Mouse (Mus musculus) layer of hippocampus, postnatal 36 days (tissue): Measurements from ENCODE around the gene Serpina3i. TPM values are rescaled to one million over a fixed set of nuclear protein-coding genes. Genes with fewer than 3 reads are reported as not detected.
"Not testable (repeated sequence)": the region's sequence is repeated elsewhere in the genome, so short reads cannot be mapped to it uniquely, and the experiment has no call there.

Experiments used
- DNase-seq, 2 experiments: peaks; one replicate each; pipeline ENCODE4 v3.0.0; 2022
- total RNA-seq, 2 experiments: library from RNA; stranded (reverse); gene quantifications; 2 replicates each; pipeline ENCODE4 v1.2.3; 2021

Gene Serpina3i
- 1 to 10 TPM in 1 of 2 experiments, not detected in 1; 1.2 TPM for total RNA-seq

DNA sequence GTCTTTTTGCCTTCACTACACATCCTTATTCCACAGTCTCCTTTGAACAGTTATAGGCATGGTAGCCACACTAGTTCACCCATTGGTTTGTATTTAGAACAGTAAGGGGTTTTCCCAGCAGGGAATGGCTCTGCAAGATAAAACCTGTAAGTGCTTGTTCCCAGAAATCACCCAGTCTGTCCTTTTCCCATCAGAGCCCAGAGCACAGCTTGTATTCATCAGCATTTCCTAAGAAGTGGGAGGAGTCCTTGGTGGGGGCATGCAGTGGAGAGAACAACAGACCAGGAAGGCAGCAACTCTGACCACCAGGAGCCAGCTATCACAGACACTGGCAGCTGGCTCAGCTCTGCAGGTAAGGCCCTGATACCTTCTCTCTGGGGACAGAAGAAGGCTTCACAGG, at the start of gene Serpina3i:
Serpina3i (plus strand) TSS at position 260 of the 400 bp plus-strand sequence.
- no peak for DNase-seq

DNA sequence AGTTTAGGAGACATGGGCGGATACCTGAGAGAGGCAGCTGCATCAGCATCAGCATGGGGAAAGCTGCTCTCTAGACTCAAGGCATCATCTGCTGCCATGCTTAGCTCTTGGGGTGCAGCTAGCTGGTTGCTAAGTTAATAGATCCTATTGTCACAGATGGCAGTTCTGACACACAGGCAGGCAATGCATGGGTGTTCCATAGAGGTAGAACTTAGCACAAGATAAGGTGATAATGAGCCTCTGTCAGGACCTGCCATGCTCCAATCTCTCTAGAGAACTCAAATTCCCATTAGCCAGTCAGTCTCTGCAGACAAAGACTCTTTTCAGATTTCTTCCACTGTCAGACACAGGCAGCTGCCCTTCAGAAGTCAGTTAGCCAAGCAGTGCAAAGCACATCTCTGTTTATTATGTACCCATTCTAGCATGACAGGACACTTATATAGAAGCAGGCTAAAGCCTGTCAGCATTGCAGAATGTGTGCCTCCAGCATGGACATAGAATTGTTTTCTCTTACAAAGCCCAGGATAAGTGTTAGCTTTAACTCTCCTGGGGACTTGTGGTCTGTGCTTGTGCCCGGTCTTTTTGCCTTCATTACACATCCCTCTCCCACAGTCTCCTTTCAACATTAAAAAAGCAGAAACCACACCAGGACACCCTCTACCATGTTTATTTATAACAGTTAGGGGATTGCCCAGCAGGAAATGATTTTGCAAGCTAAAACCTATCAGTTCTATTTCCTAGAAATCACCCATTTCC, 49.1 kb upstream of the Serpina3i start:
- peak; percentile 19 to 28 for DNase-seq

DNA sequence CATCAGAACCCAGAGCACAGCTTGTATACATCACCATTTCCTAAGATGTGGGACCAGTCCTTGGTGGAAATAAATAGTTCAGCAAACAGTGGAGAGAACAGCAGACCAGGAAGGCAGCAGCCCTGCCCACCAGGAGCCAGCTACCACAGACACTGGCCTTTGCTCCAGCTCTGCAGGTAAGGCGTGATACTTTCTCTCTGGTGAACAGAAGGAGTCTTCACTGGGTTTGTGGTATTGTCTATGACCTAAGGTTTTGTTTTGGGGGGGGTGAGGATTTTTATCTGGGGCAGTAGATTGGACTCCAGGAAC, 48.5 kb upstream of the Serpina3i start, which contains the start of gene Serpina3f:
Serpina3f (plus strand) TSS at position 100 of the 309 bp plus-strand sequence.
- no peak for DNase-seq

DNA sequence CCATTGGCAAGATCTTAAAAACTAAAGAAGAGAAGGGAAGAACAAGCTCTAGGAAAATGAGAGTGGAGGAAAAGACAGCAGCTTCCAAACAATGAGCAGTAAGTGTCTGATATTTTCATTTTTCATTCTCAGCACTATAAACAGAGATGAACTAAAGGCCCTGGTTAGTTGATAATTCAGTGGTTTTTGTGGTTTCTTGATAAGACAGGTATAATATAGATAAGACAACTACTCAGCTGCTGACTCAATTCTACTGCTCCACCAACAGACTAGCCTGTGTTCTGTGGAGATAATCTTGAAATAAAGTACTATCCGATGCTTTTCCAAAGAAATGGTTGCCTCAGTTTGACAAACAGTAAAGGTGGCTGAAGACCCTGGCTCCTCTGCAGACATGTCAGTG, 47.7 kb upstream of the Serpina3i start:
- no peak for DNase-seq

DNA sequence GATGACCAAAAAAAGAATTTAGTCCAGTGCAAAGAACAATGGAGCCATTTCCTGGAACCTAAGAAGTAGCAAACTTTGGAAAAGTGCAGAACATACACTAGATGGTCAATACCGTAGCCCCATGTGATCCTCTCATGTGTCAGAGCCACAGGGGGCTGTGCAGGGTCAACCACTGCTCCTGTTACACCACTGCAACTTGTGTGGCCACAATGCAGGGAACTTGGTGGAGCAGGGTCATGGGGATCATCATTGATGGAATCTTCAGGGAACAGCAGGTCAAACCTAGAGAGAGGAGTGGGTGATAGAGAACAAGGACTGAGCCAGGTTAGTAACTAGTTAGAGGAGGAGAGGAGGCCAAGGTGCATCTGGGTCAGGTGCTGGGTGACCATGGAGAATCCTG, 41.3 kb upstream of the Serpina3i start:
- no peak for DNase-seq

DNA sequence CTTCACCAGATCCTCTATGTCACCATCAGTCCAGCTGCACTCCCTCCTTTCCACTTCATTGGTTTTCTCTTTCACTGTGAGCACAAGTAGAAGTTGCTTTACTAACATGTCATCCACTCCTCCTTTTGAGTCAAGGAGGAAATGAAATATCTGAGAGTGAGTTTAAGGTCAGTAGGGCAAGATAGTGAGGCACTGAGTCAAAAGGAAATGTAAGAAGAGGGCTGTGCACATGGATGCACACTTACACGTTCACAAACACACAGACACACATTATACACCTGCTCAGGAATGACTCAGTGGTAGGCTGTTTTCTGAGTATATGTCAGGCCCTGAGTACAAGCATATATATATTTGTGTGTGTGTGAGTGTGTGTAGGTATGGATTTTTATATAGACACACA, 39.2 kb upstream of the Serpina3i start:
- no peak for DNase-seq

DNA sequence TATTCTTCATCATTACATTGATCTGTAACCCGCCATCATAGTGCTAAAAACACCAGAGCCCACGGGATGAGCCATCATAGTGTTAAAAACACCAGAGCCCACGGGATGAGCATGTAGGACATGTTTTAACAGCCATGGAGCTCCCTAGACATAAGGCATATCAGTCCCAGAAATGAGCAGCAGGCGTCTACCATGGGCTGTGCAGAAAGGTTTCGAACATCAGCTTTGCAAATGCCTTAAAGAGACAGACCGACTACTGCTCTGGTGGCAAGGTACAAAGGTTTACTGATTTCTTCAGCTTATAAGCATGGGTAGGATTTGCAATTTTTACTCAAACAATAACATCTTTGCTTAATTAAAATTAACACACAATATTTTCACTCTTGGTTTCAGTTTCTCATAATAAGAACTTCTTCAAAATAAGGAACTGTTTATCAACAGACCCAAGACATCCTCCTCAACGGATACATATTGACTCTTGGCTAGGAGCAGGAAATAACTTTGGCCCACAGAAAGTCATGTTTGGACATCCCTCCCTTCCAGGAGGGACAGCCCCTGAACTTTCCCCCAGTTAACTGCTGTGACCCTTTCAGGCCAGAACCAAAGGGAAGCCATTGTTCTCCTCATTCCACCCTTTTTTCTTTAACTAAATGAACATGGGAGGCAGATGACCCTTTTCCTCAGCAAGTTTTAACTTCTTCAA, 38.2 kb upstream of the Serpina3i start:
- DNase-seq, result no peak

DNA sequence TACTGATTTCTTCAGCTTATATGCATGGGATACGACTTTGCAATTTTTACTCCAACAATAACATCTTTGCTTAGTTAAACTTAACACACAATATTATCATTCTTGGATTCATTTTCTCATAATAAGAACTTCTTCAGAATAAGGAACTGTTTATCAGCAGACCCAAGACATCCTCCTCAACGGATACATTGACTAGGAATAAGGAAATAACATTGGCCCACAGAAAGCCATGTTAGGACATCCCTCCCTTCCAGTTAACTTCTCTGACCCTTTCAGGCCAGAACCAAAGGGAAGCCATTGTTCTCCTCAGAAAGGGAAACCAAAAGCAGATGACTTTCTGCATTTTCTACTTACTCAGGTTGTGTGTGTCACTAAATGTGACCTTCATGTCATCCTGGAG, 32.2 kb upstream of the Serpina3i start:
- no peak for DNase-seq

DNA sequence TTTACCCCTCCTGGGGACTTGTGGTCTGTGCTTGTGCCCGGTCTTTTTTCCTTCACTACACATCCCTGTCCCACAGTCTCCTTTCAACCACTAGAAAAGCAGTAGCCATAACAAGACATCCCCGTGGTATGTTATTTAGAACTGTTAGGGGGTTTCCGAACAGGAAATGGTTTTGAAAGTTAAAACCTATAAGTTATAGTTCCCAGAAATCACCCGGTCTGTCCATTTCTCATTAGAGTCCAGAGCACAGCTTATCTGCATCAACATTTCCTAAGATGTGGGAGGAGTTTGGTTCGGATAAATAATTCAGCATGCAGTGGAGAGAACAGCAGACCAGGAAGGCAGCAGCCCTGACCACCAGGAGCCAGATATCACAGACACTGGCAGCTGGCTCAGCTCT, 27.0 kb upstream of the Serpina3i start, which contains the start of gene Serpina3g:
Serpina3g (plus strand) TSS at position 331 of the 400 bp plus-strand sequence.
- DNase-seq, result no peak

DNA sequence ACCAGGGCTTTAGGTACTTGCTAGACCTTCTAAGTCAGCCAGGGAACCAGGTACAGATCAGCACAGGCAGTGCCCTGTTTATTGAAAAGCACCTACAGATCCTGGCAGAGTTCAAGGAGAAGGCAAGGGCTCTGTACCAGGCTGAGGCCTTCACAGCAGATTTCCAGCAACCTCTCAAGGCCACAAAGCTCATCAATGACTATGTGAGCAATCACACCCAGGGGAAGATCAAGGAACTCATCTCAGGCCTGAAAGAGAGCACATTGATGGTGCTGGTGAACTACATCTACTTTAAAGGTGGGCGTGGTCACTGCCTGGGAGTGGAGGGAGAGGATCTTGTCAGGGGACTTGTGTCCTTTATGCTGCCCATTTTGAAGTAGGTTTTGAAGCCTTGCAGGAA, 24.9 kb upstream of the Serpina3i start:
- not testable (repeated sequence) for DNase-seq

DNA sequence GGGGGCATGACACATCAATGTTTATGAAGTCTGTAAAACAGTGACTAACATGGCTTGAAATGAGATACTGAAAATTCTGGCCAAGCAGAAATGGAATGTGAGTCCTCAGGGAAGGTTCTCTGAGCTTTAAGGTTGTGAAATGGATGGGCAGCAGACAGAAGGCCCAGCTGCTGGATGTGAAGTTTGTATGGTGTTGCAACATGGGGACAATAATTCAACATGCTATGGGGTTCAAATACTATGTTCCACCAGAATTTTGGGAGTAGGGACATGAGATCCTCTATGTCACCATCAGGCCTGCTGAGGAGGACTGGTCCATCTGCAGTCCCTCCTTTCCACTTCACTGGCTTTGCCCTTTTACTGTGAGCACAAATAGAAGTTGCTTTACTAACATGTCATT, 19.6 kb upstream of the Serpina3i start:
- no peak for DNase-seq

DNA sequence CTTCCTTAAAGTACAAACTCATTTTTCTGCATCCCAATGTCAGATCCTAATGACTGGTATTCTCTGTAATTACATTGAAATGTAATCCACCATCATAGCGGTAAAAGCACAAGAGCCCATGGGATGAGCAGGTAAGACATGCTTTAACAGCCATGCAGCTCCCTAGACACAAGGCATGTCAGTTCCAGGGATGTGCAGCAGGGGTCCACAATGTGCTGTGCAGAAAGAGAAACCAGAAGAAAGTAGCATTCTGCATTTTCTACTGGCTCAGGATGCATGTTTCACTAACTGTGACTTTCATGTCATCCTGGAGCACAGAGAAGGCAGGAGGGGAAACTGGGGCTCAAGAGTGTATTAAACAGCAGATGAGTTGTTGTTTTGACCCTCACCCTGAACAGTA, 17.8 kb upstream of the Serpina3i start:
- DNase-seq, result peak in 1 of 2 experiments; percentile 22

DNA sequence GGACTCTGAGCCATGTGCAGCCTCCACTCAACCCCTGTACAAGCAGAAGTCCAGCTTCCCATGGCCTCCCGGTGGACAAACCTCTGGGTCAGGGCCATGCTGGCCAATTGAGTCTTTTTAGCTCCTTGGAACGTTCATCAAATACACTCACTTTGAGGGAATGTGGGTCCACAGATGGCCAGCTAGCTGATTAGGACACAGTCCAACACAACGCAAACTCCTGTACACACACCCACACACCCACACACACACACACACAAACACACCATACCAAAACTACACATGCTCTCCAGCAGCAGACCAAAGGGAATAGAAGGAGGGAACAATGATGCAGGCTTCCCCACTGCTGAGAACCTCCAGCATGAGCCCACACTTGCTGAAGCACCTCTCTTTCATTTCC, 17.3 kb upstream of the Serpina3i start:
- peak in 1 of 2 experiments; percentile 6 for DNase-seq

DNA sequence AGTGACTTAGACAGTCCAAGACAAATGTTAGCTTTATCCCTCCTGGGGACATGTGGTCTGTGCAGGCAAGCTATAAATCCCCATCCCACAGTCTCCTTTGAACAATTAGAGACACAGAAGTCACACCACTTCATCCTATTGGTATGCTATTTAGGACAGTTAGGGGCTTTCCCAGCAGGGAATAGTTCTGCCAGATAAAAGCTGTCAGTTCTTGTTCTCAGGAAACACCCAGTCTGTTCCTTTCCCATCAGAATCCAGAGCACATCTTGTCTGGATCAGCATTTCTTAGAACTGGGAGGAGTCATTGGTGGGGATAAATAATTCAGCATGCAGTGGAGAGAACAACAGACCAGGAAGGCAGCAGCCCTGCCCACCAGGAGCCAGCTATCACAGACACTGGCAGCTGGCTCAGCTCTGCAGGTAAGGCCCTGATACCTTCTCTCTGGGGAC, 15.3 kb upstream of the Serpina3i start:
- peak in 1 of 2 experiments; percentile 7 for DNase-seq

DNA sequence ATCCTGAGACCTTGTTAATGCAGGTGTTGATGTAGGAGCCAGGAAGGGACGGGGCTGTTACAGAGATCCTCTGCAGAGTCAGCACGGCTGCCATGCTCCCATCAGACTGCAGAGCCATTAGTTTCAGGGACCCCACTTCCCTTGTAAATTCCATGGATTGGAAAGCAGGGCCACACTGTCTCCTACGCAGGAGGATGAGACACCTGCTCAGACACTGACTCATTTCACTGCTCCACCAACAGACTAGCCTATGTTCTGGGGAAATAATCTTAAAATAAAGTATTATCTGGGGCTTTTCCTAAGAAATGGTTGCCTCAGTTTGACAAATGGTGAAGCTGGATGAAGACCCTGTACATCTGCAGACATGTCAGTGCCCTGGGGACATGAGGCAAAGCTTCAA, 14.7 kb upstream of the Serpina3i start:
- DNase-seq, result no peak

DNA sequence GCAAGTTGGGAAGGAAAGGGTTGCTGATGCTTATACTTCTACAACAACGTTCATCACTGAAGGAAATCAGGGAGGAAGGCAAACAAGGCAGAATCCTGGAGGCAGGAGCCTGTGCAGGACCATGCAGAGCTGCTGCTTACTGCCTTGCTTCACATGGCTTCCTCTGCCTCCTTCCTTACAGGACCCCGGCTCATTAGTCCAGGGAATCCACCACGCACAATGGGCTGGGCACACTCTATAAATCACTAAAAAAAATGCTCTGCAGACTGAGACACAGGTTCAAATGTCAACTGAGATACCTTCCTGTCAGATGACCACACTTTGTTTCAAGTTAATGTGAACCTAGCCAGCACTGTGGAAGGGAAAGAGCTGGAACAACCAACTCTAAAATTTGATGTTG, 1.9 kb upstream of the Serpina3i start:
- DNase-seq, result no peak

DNA sequence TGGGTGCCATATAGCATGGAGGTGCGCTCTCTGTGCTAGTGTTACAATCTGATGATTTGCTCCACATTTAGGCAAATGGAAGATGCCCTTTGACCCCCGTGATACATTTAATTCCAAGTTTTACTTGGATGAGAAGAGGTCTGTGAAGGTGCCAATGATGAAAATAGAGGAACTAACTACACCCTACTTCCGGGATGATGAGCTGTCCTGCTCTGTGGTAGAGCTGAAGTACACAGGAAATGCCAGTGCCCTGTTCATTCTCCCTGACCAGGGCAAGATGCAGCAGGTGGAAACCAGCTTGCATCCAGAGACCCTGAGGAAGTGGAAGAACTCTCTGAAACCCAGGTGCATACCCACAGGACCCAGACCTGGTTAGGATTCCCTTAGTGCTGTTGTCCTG, 3.5 kb downstream of the Serpina3i start:
- DNase-seq, result no peak

DNA sequence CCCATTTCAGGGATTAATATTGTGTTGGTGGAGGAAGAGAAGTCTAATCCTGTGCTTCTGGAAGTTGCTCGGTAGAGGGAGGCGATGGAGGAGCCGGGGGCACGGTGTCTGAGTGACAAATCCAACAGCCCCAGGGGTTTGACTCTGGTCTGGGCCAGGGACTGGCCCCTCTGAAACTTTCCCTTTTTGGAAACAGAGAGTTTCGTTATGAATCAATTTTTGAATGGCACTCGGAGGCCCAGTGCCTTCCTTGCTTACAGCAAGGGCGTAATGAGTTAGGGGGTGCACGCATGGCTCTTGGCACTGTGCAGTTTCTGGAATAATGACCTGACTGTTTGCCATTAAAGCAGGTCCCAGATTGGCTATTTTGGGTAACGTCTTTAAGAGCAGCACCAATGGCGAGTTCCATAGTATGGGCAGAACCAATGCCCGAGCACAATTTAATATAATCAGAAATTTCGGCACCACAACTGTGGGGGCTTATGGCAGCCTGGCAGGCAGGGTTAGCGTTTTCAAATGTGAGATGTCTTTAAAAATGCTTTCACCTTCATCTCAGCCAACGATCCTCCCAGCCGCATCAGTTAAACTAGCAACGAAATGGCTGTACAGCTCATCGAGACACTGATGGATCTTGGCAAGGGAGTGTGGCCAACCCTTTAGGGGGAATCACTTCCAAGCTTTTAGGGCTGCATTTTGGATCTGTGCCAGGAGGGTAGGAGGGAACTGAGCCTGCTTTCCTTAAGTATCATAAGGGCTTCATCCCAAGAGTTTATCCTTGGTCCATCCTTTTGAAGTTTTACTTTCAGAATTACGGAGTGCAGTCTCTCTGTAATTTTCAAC, 15.5 kb downstream of the Serpina3i start:
- DNase-seq, result no peak

DNA sequence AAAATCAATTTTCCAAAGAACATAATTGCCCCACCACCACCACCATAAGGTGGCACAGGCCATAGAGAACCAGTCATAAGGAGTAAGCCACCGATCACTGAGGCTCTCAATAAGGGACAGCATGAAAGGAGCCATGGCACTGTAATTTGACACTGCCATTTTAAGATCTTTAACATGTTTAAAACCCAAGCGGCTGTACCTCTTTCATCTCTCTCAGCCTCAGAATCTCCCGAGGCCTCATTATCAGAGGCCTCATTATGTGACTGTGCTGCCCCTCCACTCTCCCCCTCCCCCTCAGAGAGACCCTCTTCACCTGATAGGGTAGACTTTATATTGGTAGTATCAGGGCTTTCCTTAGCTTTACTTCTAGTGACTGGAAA, 16.1 kb downstream of the Serpina3i start:
- DNase-seq, result no peak

DNA sequence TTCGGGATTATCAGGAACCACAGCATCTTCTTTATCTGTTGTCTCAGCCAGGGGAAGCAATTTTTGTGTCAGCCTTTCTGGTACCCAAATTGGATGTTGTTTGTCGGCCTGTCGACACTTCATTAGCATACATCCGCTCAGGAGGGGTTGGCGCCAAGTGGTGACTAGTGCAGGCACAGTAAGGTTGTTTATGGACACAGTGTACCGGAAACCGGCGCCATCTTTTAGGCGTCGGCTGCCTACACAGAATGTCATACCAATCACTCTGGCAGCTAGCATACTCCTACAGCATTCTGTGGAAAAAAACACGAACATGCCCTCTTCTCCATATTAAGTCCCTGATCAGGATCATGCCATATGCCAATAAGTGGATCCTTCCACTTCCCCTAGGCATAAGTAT, 20.5 kb downstream of the Serpina3i start:
- peak in 1 of 2 experiments; percentile 16 for DNase-seq

DNA sequence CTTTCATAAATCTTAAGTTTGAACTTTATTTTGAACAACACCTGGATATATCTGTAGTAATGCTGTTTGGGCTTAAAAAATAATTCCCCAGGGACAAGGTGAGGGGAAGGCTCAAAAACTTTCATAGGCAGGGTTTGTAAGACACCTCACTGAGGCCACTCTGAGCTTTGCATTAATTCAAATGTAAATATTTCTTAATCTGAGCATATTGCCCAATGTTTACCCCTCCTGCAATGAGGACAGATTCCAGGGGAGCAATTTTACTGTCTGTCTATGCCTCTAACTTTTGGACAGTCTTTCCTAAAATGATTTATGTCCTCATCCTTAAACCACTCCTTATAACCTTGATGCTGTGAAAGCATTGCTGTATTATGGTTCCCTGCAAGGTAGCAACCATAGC, 25.4 kb downstream of the Serpina3i start:
- no peak for DNase-seq

DNA sequence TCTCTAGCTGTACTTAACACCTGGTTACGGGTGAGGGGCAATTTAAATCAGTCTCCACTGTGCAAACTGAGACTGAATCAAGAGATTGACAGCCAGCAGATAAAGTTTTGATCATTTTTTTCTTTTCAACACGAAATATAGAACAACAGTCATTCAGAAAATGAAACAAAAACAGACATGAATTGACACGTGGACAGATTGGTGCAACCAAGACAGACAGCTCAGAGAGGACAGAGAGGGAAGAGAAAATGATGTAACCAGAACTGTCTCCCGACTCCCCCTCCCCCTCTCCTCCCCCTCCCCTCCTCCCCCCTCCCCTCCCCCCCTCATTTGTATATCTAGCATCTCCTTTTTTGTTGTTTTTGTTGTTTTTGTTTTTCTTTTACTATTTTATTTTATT, 26.9 kb downstream of the Serpina3i start:
- no peak for DNase-seq

DNA sequence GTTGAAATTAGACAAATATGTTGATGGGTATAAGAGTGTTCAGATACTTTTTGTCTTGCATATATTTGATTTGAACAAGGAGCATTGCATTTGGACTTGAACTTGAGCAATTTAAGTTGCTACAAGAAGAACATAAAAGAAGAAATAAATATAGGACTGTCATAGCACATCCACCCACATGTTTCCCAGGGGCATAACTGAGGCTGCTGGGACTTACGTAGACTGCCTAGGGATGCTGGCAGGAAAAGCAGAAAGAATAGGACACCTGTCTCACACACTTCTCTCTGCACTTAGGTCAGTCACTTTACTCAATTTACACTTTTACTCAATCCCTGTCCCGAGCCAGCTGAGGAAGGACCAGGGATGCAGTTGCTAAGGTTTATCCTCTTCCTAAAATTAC, 31.0 kb downstream of the Serpina3i start:
- no peak for DNase-seq
